Mouse (Mus musculus): ENCODE results near the gene Dnajc5.
A peak's percentile ranks its signal among the peaks of the same experiment; 100 is the strongest.

DNA sequence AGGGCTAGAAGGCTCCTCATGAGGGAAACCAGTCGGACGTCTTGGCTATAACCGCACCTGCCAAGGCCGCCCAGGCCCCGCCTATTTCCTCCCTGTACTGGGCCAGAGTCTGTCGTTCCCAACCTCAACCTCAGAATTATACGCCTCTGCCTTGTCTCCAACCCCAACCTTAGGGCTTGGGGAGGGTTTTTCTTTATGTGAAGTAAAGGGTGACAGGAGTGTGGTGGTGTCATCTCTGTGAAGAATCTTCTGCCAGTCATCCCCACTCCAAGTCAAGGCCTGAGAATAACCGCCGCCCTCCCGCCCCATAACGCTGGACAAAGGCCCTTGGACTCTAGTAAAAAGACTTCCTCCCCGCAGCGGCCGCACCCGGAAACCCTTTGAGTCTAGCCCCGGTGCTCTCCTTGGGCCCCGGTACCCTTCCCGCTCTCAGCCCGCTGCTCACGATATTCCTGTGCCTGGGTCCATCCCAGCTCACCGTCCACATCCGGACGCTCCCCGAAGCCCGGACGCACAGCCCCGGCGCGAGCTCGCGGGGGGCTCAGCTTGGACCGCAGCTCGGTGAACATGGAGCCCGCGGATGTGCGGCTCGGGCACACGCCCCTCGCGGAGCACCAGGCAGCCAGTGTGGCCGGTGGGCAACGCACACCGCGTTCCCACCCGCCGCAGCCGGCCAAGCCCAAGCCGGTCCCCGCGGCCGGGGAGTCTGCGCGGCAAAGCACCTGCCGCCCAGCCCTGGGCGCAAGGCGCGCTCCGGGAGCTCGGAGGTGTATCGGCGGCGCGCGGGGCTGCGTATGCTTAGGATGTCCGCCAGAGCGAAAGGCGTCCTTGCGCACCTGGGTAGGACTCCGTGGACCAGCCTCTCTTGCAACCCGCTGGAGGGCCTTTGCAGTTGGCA, 78.4 kb downstream of the Dnajc5 start, which contains the start of gene Samd10:
- no peak for TF ChIP-seq POLR2A (IDR thresholded peaks at IDR 0.05; ENCODE audit: low read depth, low read length)
- peak; percentile 20; the same call in 1 of the 2 replicates for TF ChIP-seq CTCF (conservative IDR thresholded peaks at IDR 0.05; ENCODE audit: insufficient read depth, insufficient read length, low read depth, low read length)
